Mouse (Mus musculus) ES-Bruce4 (cell line): ENCODE data around the gene Ly6c2.
"Not testable (repeated sequence)": the region's sequence is repeated elsewhere in the genome, so short reads cannot be mapped to it uniquely, and the experiment has no call there.

ENCODE experiments used
- CTCF ChIP-seq: IDR thresholded peaks from one replicate; pipeline ENCODE4 v1.8.1; 2011; ENCODE audit warnings: low read depth, low read length
- EP300 ChIP-seq: IDR thresholded peaks from 2 replicates; pipeline ENCODE4 v1.6.1; 2011; ENCODE audit warnings: low read depth, low read length; ENCODE audit not compliant: insufficient read depth
- POLR2A ChIP-seq: IDR thresholded peaks from one replicate; pipeline ENCODE4 v1.8.1; 2011; ENCODE audit warnings: low read length; ENCODE audit not compliant: insufficient read depth

DNA sequence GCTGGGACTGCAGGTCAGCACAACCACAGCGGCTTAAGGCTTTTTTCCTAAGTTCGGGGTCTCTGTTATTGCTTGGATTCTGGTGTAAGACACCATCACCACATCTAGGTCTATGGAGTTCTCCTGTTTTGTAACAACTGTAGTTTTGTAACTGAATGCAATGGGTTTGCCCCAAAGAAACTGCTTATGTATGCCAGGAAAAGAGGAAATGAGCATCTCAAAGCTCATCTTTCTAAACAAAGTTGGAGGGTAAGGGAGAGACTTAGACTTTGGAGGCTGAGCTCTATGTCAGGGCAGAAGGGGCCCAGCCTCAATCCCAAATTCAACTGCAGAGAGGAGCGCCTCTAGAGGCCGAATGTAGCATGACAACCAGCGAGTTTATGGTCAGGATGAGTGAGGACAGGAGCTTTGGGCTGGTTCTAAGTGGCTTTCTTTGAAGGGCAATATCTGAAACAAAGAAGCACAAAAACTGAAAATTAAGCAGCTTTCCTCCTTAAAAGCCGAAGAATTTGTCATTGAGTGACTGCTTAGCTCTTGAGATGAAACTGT is 30.1 kb upstream of the Ly6c2 start:
- not testable (repeated sequence) for TF ChIP-seq POLR2A, EP300
- TF ChIP-seq CTCF, result peak; percentile 28
